Mouse (Mus musculus) stomach, postnatal 0 days (tissue): ENCODE data around the gene Smim14.

Experiments used
- CTCF ChIP-seq: IDR thresholded peaks from 2 replicates; pipeline ENCODE4 v1.5.1; 2016; ENCODE audit warnings: antibody characterized with exemption, low read depth, mild to moderate bottlenecking, moderate library complexity
- EP300 ChIP-seq: optimal IDR thresholded peaks from 2 replicates; pipeline ENCODE3; 2016; ENCODE audit warnings: antibody characterized with exemption

- TF ChIP-seq EP300 (no peak), CTCF (no peak)
These were observed 23.5 kb downstream of the Smim14 start for GRCm38 (mm10) chr5:65513506-65513905.
